In genomic region chr6:94772868-94773603, GRCm38 (mm10) we compare ENCODE assay signal across 8 mouse cellular contexts.
A peak's percentile ranks its signal among the peaks of the same experiment; 100 is the strongest.
DNase-seq lines count a peak whose midpoint lies in the region; ATAC-seq and TF ChIP-seq lines count a peak whose summit lies in the region.

No protein-coding gene starts in this region.

- H3K27ac ChIP-seq in left cerebral cortex, adult 2 months, result no peak overlapping the region
- peak overlapping the region; percentile 81 for H3K27ac ChIP-seq in embryonic facial prominence, embryonic 15.5 days (replicated peaks)
- peak overlapping the region; percentile 82 for H3K27ac ChIP-seq in limb, embryonic 11.5 days (replicated peaks; ENCODE audit: low read depth, low read length)
- H3K27ac ChIP-seq in neural tube, embryonic 14.5 days (ENCODE audit: low read depth, low read length), result peak overlapping the region; percentile 76

- H3K27me3 ChIP-seq in embryonic facial prominence, embryonic 15.5 days, result no peaks in the 10 kb centered on the region
- no peaks in the 10 kb centered on the region for H3K27me3 ChIP-seq in limb, embryonic 11.5 days (ENCODE audit: control insufficient read depth, insufficient read depth, low read length)
- H3K27me3 ChIP-seq in neural tube, embryonic 14.5 days (ENCODE audit: control insufficient read depth, insufficient read depth, low read length), result no peaks in the 10 kb centered on the region

- peak overlapping the region; percentile 29 for H3K4me3 ChIP-seq in left cerebral cortex, adult 2 months
- peak overlapping the region; percentile 24; the same call in 1 of the 2 replicates for H3K4me3 ChIP-seq in embryonic facial prominence, embryonic 15.5 days (replicated peaks)
- no peak overlapping the region for H3K4me3 ChIP-seq in limb, embryonic 11.5 days (ENCODE audit: low read depth, low read length)
- no peak overlapping the region for H3K4me3 ChIP-seq in neural tube, embryonic 14.5 days (ENCODE audit: low read depth, low read length)

- intact Hi-C loops in left cerebral cortex, adult 2 months (cut with DNase I), result no loop called here

- no peaks in the 10 kb centered on the region for H3K9me3 ChIP-seq in embryonic facial prominence, embryonic 15.5 days (replicated peaks)
- no peaks in the 10 kb centered on the region for H3K9me3 ChIP-seq in limb, embryonic 11.5 days (ENCODE audit: control insufficient read depth, low read length)
- no peaks in the 10 kb centered on the region for H3K9me3 ChIP-seq in neural tube, embryonic 14.5 days (ENCODE audit: control insufficient read depth, low read length)

- H3K4me1 ChIP-seq in embryonic facial prominence, embryonic 15.5 days, result peaks cover 35% of the 10 kb centered on the region
- H3K4me1 ChIP-seq in limb, embryonic 11.5 days (ENCODE audit: control insufficient read depth, insufficient read depth, low read length), result peaks cover 17% of the 10 kb centered on the region
- peaks cover 12% of the 10 kb centered on the region; the same call in 1 of the 2 replicates for H3K4me1 ChIP-seq in neural tube, embryonic 14.5 days (ENCODE audit: control insufficient read depth, insufficient read depth, low read length)

- no peak overlapping the region for H3K9ac ChIP-seq in embryonic facial prominence, embryonic 15.5 days
- peak overlapping the region; percentile 61; the same call in 1 of the 2 replicates for H3K9ac ChIP-seq in limb, embryonic 11.5 days (ENCODE audit: low read length)
- H3K9ac ChIP-seq in neural tube, embryonic 14.5 days (replicated peaks; ENCODE audit: low read depth, low read length), result peak overlapping the region; percentile 42; the same call in 1 of the 2 replicates

- no peak for TF ChIP-seq CTCF in left cerebral cortex, adult 2 months (IDR thresholded peaks at IDR 0.05)

- no peak for DNase-seq in left cerebral cortex, adult 2 months (ENCODE audit: extremely low spot score in 1 of 2, low spot score in 2 of 2)
- DNase-seq in left cerebral cortex, adult 9 months (ENCODE audit: low spot score in 2 of 2), result no peak
- DNase-seq in limb, embryonic 11.5 days (ENCODE audit: low spot score), result no peak
- no peak for DNase-seq in cerebellum, postnatal 36 days
- no peak for DNase-seq in kidney, postnatal 14 days

- H3K36me3 ChIP-seq in embryonic facial prominence, embryonic 15.5 days, result no peaks in the 10 kb centered on the region
- H3K36me3 ChIP-seq in limb, embryonic 11.5 days (ENCODE audit: control insufficient read depth, insufficient read depth, low read length), result no peaks in the 10 kb centered on the region
- H3K36me3 ChIP-seq in neural tube, embryonic 14.5 days (ENCODE audit: control insufficient read depth, insufficient read depth, low read length), result no peaks in the 10 kb centered on the region

- peak overlapping the region; percentile 49 for H3K4me2 ChIP-seq in embryonic facial prominence, embryonic 15.5 days (replicated peaks)
- H3K4me2 ChIP-seq in limb, embryonic 11.5 days (ENCODE audit: low read depth, severe bottlenecking), result peak overlapping the region; percentile 33; the same call in 1 of the 2 replicates
- H3K4me2 ChIP-seq in neural tube, embryonic 14.5 days (ENCODE audit: low read depth, low read length), result peak overlapping the region; percentile 43

- ATAC-seq in embryonic facial prominence, embryonic 15.5 days (ENCODE audit: insufficient number of reproducible peaks, low FRiP score, low TSS enrichment, low read depth), result no peak
- ATAC-seq in limb, embryonic 11.5 days (ENCODE audit: insufficient number of reproducible peaks, low FRiP score, low TSS enrichment, low read depth), result no peak
- peak; percentile 38; the same call in 1 of the 2 replicates for ATAC-seq in neural tube, embryonic 14.5 days (ENCODE audit: low read depth)
- no peak for ATAC-seq in megakaryocyte-erythroid progenitor cell, adult 5-6 weeks (replicated peaks; ENCODE audit: low FRiP score, low TSS enrichment, poor library complexity, severe bottlenecking)

- WGBS in embryonic facial prominence, embryonic 15.5 days, result 33% methylated on average over 12 of the region's 12 CpGs
- 24% methylated on average over 12 of the region's 12 CpGs for WGBS in limb, embryonic 11.5 days
- WGBS in neural tube, embryonic 14.5 days, result 8% methylated on average over 12 of the region's 12 CpGs

Comparison
In these comparisons a context has a peak if more than half of its experiments do, and no peak if none do; other contexts are left out.
1. H3K4me3 ChIP-seq: peak in left cerebral cortex, adult 2 months (single experiment) and embryonic facial prominence, embryonic 15.5 days (single experiment); none in limb, embryonic 11.5 days (single experiment) and neural tube, embryonic 14.5 days (single experiment).
2. Peak in every context shown above with its lines, with median percentiles within 50 percentile points of each other: H3K4me2 ChIP-seq.